Mouse (Mus musculus): ENCODE results near the gene Obscn. TPM values are rescaled to one million over a fixed set of nuclear protein-coding genes. Genes with fewer than 3 reads are reported as not detected.

The Obscn gene
- polyA plus RNA-seq, 1 experiment from 2014 or later, result 0.62 TPM

- Histone ChIP-seq H3K27ac (replicated peaks; ENCODE audit: low read depth, low read length) (no peak overlapping the region), H3K4me3 (ENCODE audit: low read depth, low read length) (peak overlapping the region; percentile 94), H3K9me3 (replicated peaks; ENCODE audit: control insufficient read depth, low read length) (no peaks in the 10 kb centered on the region), H3K4me2 (ENCODE audit: low read depth, low read length) (peak overlapping the region; percentile 95), H3K4me1 (ENCODE audit: control insufficient read depth, insufficient read depth, low read length) (peaks cover 8% of the 10 kb centered on the region), H3K36me3 (replicated peaks; ENCODE audit: control insufficient read depth, insufficient read depth, low read depth, low read length) (peaks cover 2% of the 10 kb centered on the region), H3K27me3 (ENCODE audit: control insufficient read depth, insufficient read depth, low read length) (no peaks in the 10 kb centered on the region), H3K9ac (replicated peaks; ENCODE audit: low read length) (peak overlapping the region; percentile 90; the same call in 1 of the 2 replicates)
- ATAC-seq (replicated peaks; ENCODE audit: insufficient number of reproducible peaks, low FRiP score, low TSS enrichment, low read depth) (no peak), DNase-seq (ENCODE audit: low spot score) (no peak)
- 79% methylated on average over 3 of the region's 3 CpGs for WGBS
Observed at GRCm38 (mm10) chr11:58979183-58979582, 157.0 kb downstream of the Obscn start.

DNA sequence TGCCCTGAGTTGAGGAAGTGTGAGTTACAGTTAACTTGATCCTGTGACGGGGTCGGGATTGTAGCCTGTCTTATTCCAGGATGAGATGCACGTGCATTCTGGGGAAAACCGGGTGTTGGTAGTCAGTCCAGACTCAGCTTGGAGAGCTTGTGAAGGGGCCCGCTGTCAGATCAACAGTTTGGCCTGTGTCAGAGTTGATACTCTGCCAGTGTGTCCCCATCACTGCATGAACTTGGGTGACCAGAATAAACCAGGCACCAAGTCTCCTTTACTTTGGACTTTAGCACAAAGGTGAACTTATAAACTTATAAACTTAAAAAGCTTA, 157.5 kb downstream of the Obscn start:
- WGBS, result 4% methylated on average over 5 of the region's 5 CpGs

DNA sequence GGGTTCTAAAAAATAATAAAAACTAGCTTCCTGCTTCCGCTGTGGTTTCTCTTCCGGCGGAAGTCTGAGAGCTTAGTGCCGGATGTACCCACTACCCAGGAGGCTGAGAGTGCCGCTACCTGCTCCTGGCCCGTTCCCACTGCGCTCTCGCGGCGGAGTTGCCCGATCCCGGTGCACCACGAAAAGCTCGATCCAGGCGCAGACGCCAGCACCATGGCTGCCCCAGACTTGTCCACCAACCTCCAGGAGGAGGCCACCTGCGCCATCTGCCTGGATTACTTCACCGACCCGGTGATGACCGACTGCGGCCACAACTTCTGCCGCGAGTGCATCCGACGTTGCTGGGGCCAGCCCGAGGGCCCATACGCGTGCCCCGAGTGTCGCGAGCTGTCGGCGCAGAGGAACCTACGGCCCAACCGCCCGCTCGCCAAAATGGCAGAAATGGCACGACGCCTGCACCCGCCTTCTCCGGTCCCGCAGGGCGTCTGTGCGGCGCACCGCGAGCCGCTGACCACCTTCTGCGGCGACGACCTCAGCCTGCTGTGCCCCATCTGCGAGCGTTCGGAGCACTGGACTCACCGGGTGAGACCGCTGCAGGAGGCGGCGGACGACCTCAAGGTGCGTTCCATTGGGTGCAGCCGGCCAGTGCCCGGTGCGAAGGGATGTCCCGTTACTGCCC, 158.0 kb downstream of the Obscn start, which contains the start of gene Trim11:
Gene Trim11 (plus strand): TSS at position 67 of the 679 bp plus-strand sequence.
- peak within 1 kb of the TSS; percentile 95 for H3K4me2 ChIP-seq (ENCODE audit: low read depth, low read length)
- H3K4me3 ChIP-seq (ENCODE audit: low read depth, low read length), result peak within 1 kb of the TSS; percentile 94
- under 1% methylated on average over 64 of the region's 64 CpGs for WGBS
- H3K9ac ChIP-seq (replicated peaks; ENCODE audit: low read length), result peak within 1 kb of the TSS; percentile 90
- H3K27me3 ChIP-seq (ENCODE audit: control insufficient read depth, insufficient read depth, low read length), result no peaks in the 10 kb centered on the region
- peak; percentile 77 for ATAC-seq (replicated peaks; ENCODE audit: insufficient number of reproducible peaks, low FRiP score, low TSS enrichment, low read depth)
- H3K9me3 ChIP-seq (replicated peaks; ENCODE audit: control insufficient read depth, low read length), result no peaks in the 10 kb centered on the region
- peaks cover 8% of the 10 kb centered on the region for H3K4me1 ChIP-seq (ENCODE audit: control insufficient read depth, insufficient read depth, low read length)
- H3K36me3 ChIP-seq (replicated peaks; ENCODE audit: control insufficient read depth, insufficient read depth, low read depth, low read length), result no peaks in the 10 kb centered on the region
- H3K27ac ChIP-seq (replicated peaks; ENCODE audit: low read depth, low read length), result no peak within 1 kb of the TSS
- DNase-seq (ENCODE audit: low spot score), result peak; percentile 95

More for the DNA sequence above, 157.5 kb downstream of the Obscn start:
- Histone ChIP-seq H3K27me3 (ENCODE audit: control insufficient read depth, insufficient read depth, low read length) (no peaks in the 10 kb centered on the region), H3K4me3 (ENCODE audit: low read depth, low read length) (peak overlapping the region; percentile 94), H3K27ac (replicated peaks; ENCODE audit: low read depth, low read length) (no peak overlapping the region), H3K36me3 (replicated peaks; ENCODE audit: control insufficient read depth, insufficient read depth, low read depth, low read length) (peaks cover under 1% of the 10 kb centered on the region; the same call in 1 of the 2 replicates), H3K4me2 (ENCODE audit: low read depth, low read length) (peak overlapping the region; percentile 95), H3K9ac (replicated peaks; ENCODE audit: low read length) (peak overlapping the region; percentile 90), H3K9me3 (replicated peaks; ENCODE audit: control insufficient read depth, low read length) (no peaks in the 10 kb centered on the region), H3K4me1 (ENCODE audit: control insufficient read depth, insufficient read depth, low read length) (peaks cover 8% of the 10 kb centered on the region)
- ATAC-seq (replicated peaks; ENCODE audit: insufficient number of reproducible peaks, low FRiP score, low TSS enrichment, low read depth) (no peak), DNase-seq (ENCODE audit: low spot score) (no peak)

- H3K4me1 ChIP-seq (ENCODE audit: control insufficient read depth, insufficient read depth, low read length), result peaks cover 8% of the 10 kb centered on the region
- peak overlapping the region; percentile 95 for H3K4me2 ChIP-seq (ENCODE audit: low read depth, low read length)
- H3K9ac ChIP-seq (replicated peaks; ENCODE audit: low read length), result peak overlapping the region; percentile 90
- H3K36me3 ChIP-seq (replicated peaks; ENCODE audit: control insufficient read depth, insufficient read depth, low read depth, low read length), result no peaks in the 10 kb centered on the region
- H3K27me3 ChIP-seq (ENCODE audit: control insufficient read depth, insufficient read depth, low read length), result no peaks in the 10 kb centered on the region
- H3K9me3 ChIP-seq (replicated peaks; ENCODE audit: control insufficient read depth, low read length), result no peaks in the 10 kb centered on the region
- H3K4me3 ChIP-seq (ENCODE audit: low read depth, low read length), result peak overlapping the region; percentile 94
- H3K27ac ChIP-seq (replicated peaks; ENCODE audit: low read depth, low read length), result no peak overlapping the region
- DNase-seq (ENCODE audit: low spot score) (no peak), ATAC-seq (replicated peaks; ENCODE audit: insufficient number of reproducible peaks, low FRiP score, low TSS enrichment, low read depth) (no peak)
- 0% methylated on average over 21 of the region's 21 CpGs for WGBS
Observed at GRCm38 (mm10) chr11:58977607-58978026, 158.6 kb downstream of the Obscn start.

GRCm38 (mm10) chr11:58977150-58977549, 159.1 kb downstream of the Obscn start:
- DNase-seq (ENCODE audit: low spot score) (peak; percentile 26), ATAC-seq (replicated peaks; ENCODE audit: insufficient number of reproducible peaks, low FRiP score, low TSS enrichment, low read depth) (no peak)
- Histone ChIP-seq H3K4me3 (ENCODE audit: low read depth, low read length) (peak overlapping the region; percentile 94), H3K9me3 (replicated peaks; ENCODE audit: control insufficient read depth, low read length) (no peaks in the 10 kb centered on the region), H3K27ac (replicated peaks; ENCODE audit: low read depth, low read length) (no peak overlapping the region), H3K27me3 (ENCODE audit: control insufficient read depth, insufficient read depth, low read length) (no peaks in the 10 kb centered on the region), H3K9ac (replicated peaks; ENCODE audit: low read length) (peak overlapping the region; percentile 90), H3K4me2 (ENCODE audit: low read depth, low read length) (peak overlapping the region; percentile 95), H3K4me1 (ENCODE audit: control insufficient read depth, insufficient read depth, low read length) (peaks cover 8% of the 10 kb centered on the region), H3K36me3 (replicated peaks; ENCODE audit: control insufficient read depth, insufficient read depth, low read depth, low read length) (no peaks in the 10 kb centered on the region)
- under 1% methylated on average over 29 of the region's 29 CpGs for WGBS

GRCm38 (mm10) chr11:58974414-58974813, 161.8 kb downstream of the Obscn start:
- no peaks in the 10 kb centered on the region for H3K27me3 ChIP-seq (ENCODE audit: control insufficient read depth, insufficient read depth, low read length)
- WGBS, result 90% methylated on average over 3 of the region's 3 CpGs
- no peak overlapping the region for H3K4me2 ChIP-seq (ENCODE audit: low read depth, low read length)
- H3K9me3 ChIP-seq (replicated peaks; ENCODE audit: control insufficient read depth, low read length), result no peaks in the 10 kb centered on the region
- no peak overlapping the region for H3K27ac ChIP-seq (replicated peaks; ENCODE audit: low read depth, low read length)
- H3K4me1 ChIP-seq (ENCODE audit: control insufficient read depth, insufficient read depth, low read length), result peaks cover 2% of the 10 kb centered on the region
- ATAC-seq (replicated peaks; ENCODE audit: insufficient number of reproducible peaks, low FRiP score, low TSS enrichment, low read depth), result no peak
- no peak for DNase-seq (ENCODE audit: low spot score)
- no peaks in the 10 kb centered on the region for H3K36me3 ChIP-seq (replicated peaks; ENCODE audit: control insufficient read depth, insufficient read depth, low read depth, low read length)
- H3K9ac ChIP-seq (replicated peaks; ENCODE audit: low read length), result no peak overlapping the region
- no peak overlapping the region for H3K4me3 ChIP-seq (ENCODE audit: low read depth, low read length)

DNA sequence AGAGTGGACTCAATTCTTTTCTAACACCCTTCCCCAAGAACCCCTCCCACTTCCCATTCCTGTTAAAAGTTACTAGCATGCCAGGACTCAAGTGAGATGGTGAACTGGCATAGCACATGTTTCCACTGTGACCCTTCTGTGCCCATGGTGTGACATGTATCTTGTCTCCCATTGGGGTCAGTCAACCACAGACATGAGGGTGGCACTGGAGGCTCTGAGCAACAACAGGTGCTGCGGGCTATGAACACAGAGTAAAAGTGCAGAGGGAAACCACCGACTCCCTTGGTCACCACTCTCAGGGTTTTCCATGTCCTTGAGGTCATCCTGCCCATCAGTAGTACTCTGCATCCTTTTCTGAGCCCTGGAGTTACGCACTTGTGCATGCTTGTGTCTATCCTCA, 164.4 kb downstream of the Obscn start:
- no peaks in the 10 kb centered on the region for H3K4me1 ChIP-seq (ENCODE audit: control insufficient read depth, insufficient read depth, low read length)
- DNase-seq (ENCODE audit: low spot score) (no peak), ATAC-seq (replicated peaks; ENCODE audit: insufficient number of reproducible peaks, low FRiP score, low TSS enrichment, low read depth) (no peak)
- no peak overlapping the region for H3K27ac ChIP-seq (replicated peaks; ENCODE audit: low read depth, low read length)
- WGBS, result 94% methylated on average over 3 of the region's 3 CpGs
- no peaks in the 10 kb centered on the region for H3K36me3 ChIP-seq (replicated peaks; ENCODE audit: control insufficient read depth, insufficient read depth, low read depth, low read length)
- H3K4me3 ChIP-seq (ENCODE audit: low read depth, low read length), result no peak overlapping the region
- no peak overlapping the region for H3K9ac ChIP-seq (replicated peaks; ENCODE audit: low read length)
- no peaks in the 10 kb centered on the region for H3K27me3 ChIP-seq (ENCODE audit: control insufficient read depth, insufficient read depth, low read length)
- H3K4me2 ChIP-seq (ENCODE audit: low read depth, low read length), result no peak overlapping the region
- H3K9me3 ChIP-seq (replicated peaks; ENCODE audit: control insufficient read depth, low read length), result no peaks in the 10 kb centered on the region

DNA sequence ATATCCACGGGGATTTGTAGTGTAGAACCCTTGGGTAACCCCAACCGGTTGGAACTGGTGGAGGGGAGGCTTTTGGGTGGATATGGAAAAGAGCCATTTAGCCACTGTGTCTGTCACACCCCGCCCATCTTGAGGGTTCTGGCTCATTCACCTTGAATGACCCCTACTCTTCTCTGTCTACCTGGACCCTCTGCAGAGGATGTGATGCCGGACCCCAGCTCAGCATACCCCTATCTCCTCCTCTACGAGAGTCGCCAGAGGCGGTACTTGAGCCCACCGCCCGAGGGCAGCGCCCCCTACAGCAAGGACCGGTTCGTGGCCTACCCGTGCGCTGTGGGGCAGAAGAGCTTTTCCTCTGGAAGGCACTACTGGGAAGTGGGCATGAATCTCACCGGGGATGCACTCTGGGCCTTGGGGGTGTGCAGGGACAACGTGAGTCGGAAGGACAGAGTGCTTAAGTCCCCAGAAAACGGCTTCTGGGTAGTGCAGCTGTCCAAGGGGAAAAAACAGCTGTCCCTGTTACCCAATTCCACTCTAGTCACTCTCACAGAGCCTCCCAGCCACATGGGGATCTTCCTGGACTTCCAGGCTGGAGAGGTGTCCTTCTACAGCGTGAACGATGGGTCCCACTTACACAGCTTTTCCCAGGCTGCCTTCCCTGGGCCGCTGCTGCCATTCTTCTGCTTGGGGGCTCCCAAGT, 165.2 kb downstream of the Obscn start:
- no peaks in the 10 kb centered on the region for H3K9me3 ChIP-seq (replicated peaks; ENCODE audit: control insufficient read depth, low read length)
- no peak for DNase-seq (ENCODE audit: low spot score)

More for the DNA sequence above, 165.2 kb downstream of the Obscn start:
- 90% methylated on average over 21 of the region's 21 CpGs for WGBS
- Histone ChIP-seq H3K36me3 (replicated peaks; ENCODE audit: control insufficient read depth, insufficient read depth, low read depth, low read length) (no peaks in the 10 kb centered on the region), H3K4me2 (ENCODE audit: low read depth, low read length) (no peak overlapping the region), H3K27ac (replicated peaks; ENCODE audit: low read depth, low read length) (no peak overlapping the region), H3K9ac (replicated peaks; ENCODE audit: low read length) (no peak overlapping the region), H3K4me1 (ENCODE audit: control insufficient read depth, insufficient read depth, low read length) (no peaks in the 10 kb centered on the region), H3K4me3 (ENCODE audit: low read depth, low read length) (no peak overlapping the region), H3K27me3 (ENCODE audit: control insufficient read depth, insufficient read depth, low read length) (no peaks in the 10 kb centered on the region)
- ATAC-seq (replicated peaks; ENCODE audit: insufficient number of reproducible peaks, low FRiP score, low TSS enrichment, low read depth), result peak; percentile 39; the same call in 1 of the 2 replicates

Measured in embryonic facial prominence, embryonic 11.5 days (tissue).